Mouse (Mus musculus): ENCODE results near the gene Rtn4ip1.

The Rtn4ip1 gene

GRCm38 (mm10) chr10:43901578-43902194 is at the start of gene Rtn4ip1, which contains the start of gene Qrsl1:
Gene Rtn4ip1, plus strand, starts transcription at chr10:43901807.
Gene Qrsl1, minus strand, starts transcription at chr10:43901745.
- DNase-seq (ENCODE audit: low read depth, low spot score): peak; percentile 89

DNA sequence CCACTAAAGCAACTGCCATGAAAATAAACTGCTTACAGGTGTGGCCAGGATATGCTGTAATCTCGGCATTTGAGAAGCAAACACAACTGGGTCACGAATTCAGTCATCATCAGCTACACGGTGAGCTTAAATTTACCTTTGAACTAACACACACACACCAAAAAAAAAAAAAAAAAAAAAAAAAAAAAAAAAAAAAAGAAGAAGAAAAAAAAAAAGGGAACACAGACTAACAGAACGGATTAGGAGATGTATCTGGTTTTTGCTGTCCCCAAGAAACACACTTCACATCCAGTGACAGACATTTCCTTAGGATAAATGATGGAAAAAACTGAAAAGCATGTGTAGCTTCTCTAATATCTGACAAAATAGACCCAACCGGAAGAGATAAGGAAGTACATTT is 49.7 kb upstream of the Rtn4ip1 start:
- no peak for DNase-seq (ENCODE audit: low read depth, low spot score)

DNA sequence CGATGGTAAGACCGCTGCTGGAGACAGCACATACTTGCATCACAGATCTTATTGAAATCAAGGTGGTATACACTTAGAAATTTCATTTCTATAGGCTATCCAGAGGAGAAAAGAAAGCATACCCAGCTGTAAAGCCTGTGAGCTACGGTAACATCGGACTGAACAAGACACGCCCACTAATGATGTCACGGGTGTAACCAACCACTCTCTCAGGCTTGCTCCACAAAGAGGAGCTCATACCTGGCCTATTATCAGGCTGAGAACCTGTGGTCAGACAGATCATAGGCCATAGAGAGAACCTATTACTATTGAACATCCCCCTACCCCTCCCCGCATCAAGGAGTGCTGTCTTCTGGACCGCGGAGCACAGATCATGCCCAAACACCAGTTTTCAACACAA is 45.7 kb upstream of the Rtn4ip1 start:
- DNase-seq (ENCODE audit: low read depth, low spot score): no peak

DNA sequence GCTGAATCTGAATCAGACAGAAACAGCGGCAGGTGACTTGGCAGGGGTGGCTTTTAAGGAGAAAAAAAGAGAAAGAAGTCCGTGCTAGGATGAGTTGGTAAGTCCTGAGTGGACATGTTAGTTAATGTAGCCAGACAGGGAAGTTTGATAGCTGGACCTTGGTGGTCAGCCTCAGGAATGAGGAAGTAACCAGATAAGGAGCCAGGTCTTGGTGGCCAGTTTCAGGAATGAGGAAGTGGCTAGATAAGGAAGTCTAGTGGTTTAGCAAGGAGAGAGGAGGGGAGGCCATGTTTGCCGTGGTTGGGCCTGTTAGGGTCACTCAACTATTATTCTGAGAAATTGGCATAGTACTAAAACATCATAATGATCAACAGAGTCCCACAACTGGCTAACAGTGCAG is 45.3 kb upstream of the Rtn4ip1 start:
- DNase-seq (ENCODE audit: low read depth, low spot score): no peak

DNA sequence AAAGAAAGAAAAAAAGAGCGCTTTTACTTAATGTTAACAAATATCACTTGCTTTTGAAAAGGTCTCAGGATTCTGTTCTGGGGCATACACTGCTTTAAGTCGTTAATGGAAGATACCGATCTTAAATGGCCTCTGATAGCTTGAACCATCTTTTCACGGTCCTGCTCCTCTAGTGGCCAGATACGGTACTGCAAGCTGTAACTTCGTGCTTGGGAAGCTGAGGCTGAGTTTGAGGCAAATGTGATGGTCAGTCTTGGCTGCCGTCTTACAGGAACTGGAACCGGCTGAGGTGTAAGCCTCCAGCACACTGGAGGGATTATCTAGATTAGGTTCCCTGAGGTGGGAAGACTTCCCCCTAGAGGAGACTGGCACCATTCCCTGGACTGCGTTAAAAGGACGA is 30.9 kb upstream of the Rtn4ip1 start:
- peak; percentile 80 for DNase-seq (ENCODE audit: low read depth, low spot score)

DNA sequence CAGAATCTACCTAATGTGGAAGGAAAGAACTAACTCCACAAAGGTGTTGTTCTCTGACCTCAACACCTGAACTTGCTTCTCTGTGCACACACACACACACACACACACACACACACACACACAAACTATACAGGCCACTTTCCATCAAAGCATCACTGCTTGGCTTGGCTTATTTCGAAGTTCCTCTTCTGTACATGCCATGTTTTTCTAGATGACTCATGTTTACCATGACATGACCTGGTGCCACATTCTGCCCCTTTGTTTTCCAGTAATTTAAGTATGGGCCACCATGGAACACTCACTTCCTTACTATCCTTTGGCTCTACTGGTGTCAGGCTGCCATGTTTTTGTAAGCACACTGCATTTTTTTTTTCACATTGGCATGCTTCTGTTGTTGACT is 30.1 kb upstream of the Rtn4ip1 start:
- no peak for DNase-seq (ENCODE audit: low read depth, low spot score)

DNA sequence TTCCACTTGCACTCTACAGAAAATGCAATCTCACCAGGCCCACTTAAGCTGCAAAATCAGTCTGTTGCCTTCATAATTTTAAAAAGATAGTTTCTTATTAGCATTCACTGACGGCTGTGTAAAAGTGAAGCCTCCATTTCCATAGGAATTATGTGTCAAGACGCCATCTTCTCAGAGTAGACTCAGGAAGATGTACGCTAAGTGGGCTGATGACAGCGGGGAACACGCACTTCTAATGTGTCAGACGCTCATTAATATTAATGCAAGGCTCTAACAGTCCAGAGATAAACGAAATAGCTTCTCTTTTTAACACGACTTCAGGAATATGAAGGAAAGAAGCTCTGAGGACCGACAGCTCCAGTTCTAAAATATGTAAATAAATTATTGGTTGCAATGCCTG is 13.9 kb upstream of the Rtn4ip1 start:
- DNase-seq (ENCODE audit: low read depth, low spot score): no peak

DNA sequence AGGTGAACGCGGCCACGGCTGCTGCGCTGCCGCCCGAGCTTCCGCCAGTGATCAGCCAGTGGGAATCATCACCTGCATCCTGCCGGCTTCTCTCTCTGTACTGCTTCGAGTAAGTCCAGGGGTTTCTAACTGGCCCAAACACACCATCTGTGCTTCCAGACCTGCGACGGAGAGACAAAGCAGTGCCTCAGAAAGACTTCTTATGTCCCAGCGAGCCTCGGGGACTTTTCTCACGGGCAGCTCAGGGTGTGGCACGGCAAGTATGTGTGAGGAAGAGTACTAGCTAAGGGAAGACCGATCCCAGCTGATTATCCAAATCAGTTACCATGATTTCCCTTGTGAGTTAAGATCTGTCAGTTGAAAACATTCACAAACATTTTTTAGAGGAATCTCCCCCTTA is 12.6 kb upstream of the Rtn4ip1 start:
- peak; percentile 20 for DNase-seq (ENCODE audit: low read depth, low spot score)

- DNase-seq (ENCODE audit: low read depth, low spot score): no peak
Observed at GRCm38 (mm10) chr10:43892971-43893370, 8.6 kb upstream of the Rtn4ip1 start.

- DNase-seq (ENCODE audit: low read depth, low spot score): no peak
Observed at GRCm38 (mm10) chr10:43896065-43896464, 5.5 kb upstream of the Rtn4ip1 start.

GRCm38 (mm10) chr10:43898276-43898675 is 3.3 kb upstream of the Rtn4ip1 start:
- no peak for DNase-seq (ENCODE audit: low read depth, low spot score)

GRCm38 (mm10) chr10:43900883-43901570 is 580 bp upstream of the Rtn4ip1 start:
- DNase-seq (ENCODE audit: low read depth, low spot score): peak; percentile 61

GRCm38 (mm10) chr10:43904569-43904968 is 3.0 kb downstream of the Rtn4ip1 start:
- no peak for DNase-seq (ENCODE audit: low read depth, low spot score)

- no peak for DNase-seq (ENCODE audit: low read depth, low spot score)
Observed at GRCm38 (mm10) chr10:43910032-43910872, 8.6 kb downstream of the Rtn4ip1 start.

- DNase-seq (ENCODE audit: low read depth, low spot score): no peak
Observed at GRCm38 (mm10) chr10:43910873-43911142, 9.2 kb downstream of the Rtn4ip1 start.

DNA sequence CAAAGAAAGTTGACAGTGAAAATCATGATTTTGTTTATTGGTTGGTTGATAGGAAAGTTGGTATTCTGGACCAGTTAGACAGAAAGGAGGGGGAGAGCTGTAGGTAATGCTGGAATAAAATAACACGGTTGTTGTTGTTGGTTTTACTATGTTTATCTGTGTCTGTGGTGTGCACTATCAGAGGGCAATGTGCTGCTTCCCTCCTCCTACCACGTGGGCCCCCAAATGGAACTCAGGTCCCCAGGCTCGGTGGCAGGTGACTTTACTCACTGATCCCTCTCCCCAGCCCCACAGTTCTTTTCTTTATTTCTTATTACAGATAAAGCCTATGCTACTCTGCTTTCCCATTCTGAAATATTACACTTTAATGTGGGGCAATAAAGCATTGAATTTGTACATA is 10.6 kb downstream of the Rtn4ip1 start:
- DNase-seq (ENCODE audit: low read depth, low spot score): no peak

- DNase-seq (ENCODE audit: low read depth, low spot score): no peak
Observed at GRCm38 (mm10) chr10:43916181-43916580, 14.6 kb downstream of the Rtn4ip1 start.

DNA sequence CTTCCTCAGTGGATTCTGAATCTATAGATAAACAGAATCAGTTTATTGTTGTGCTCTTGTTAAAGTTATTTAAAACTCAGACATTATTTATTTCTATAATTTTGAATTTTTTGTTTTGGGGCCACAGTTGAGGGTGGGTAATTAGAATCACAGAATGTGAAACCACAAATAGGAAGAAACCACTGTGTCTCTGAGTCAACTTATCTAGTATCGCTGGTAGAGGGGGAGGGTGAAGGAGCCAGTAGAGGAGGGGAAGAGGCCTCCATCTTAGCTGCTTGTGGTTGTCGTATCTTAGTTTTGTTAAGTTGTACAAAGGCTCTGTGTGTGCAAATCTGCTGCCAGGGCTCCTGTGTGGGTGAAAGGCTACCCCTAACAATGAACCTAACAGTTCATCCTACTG is 15.1 kb downstream of the Rtn4ip1 start:
- DNase-seq (ENCODE audit: low read depth, low spot score): no peak

- DNase-seq (ENCODE audit: low read depth, low spot score): peak; percentile 77
Observed at GRCm38 (mm10) chr10:43918696-43919608, 17.3 kb downstream of the Rtn4ip1 start.

DNA sequence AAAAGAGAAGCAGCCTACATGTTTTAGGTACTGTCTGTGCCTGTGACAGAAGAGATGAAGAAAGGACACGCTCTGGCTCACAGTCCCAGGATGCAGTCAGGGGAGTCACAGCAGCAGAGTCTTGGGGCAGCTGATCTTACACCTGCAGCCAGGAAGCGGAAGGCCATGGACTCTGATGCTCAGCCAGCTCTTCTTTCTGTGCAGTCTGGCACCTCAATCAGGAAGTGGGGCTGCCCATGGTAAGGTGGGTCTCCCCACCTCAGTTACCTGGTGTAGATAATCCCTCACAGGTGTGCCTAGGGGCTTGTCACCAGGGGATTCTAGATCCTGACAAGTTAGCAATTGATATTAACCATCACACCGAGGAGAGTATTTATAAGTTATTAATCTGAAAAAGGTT is 21.5 kb downstream of the Rtn4ip1 start:
- no peak for DNase-seq (ENCODE audit: low read depth, low spot score)

DNA sequence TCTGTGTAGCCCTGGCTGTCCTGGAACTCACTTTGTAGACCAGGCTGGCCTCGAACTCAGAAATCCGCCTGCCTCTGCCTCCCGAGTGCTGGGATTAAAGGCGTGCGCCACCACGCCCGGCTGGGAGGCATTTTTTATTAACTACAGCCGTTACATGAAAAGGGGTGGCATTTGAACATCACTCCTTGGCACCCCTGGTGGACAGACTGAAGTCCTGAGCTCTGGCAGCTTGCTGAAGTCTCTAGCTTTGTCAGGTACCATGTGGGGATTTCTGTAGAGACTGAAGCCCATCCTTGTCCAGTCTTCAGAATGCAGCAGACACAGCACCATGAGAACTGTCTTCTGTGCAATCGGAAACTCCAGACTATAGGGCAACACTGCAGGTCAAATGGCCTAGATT is 24.2 kb downstream of the Rtn4ip1 start:
- DNase-seq (ENCODE audit: low read depth, low spot score): peak; percentile 49

- DNase-seq (ENCODE audit: low read depth, low spot score): peak; percentile 22
Observed at GRCm38 (mm10) chr10:43927736-43928135, 26.1 kb downstream of the Rtn4ip1 start.
